Mouse (Mus musculus) mouse embryonic stem cell (cell line): ENCODE data around the gene Mafg.

Source experiments
- in situ Hi-C, 2 experiments: fragments of 300-500 bp; cut with MboI; formaldehyde crosslinking; loops; 1 replicate in 1 of 2; 3 replicates in 1 of 2; pipeline ENCODE4 v1.14.3; 2019 to 2020; ENCODE audit warnings: low sequenced_read_pairs in 2 of 2, low pct_unique_long_range_greater_than_20kb in 1 of 2, mixed read lengths in 1 of 2; ENCODE audit not compliant: unreplicated experiment in 1 of 2

Mafg gene

DNA sequence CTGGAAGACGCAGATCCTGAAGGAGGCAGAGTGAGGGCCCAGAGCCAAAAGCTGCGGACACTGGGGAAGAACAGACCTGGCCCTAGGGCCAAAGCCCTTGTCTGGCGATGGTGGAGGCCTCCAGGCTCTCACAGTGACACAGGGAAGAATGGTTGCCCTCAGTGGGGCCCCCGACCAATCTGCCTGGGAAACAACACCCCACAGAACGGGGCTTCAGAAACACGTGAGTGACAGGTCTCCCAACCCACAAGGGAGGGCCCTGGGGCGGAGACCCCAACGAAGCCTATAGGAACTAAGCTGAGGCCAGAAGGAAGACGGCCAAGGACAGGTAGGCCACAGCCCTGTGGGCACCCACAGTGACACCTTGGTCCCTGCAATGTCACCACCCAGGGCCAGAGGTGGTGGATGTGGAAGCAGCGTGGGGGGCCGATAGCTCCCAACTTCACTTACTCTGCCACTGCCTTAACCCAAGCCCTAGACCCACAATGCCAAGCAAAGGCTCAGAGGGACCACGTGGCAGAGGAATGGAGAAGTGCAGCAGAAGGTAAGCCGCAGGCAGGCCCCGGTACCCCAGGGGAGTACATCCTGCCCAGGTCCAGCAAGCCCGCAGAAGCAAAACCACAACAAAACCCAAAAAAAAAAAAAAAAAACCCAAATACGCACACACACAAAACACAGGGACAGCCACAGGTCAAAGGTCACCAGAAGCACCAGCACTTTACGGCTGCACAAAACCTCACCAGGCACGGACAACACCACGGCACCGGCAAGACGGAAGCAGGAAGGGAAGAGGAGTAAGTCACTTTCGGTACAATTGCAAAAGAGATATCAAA is 5.7 kb downstream of the Mafg start:
- in situ Hi-C loops = no loop called here

DNA sequence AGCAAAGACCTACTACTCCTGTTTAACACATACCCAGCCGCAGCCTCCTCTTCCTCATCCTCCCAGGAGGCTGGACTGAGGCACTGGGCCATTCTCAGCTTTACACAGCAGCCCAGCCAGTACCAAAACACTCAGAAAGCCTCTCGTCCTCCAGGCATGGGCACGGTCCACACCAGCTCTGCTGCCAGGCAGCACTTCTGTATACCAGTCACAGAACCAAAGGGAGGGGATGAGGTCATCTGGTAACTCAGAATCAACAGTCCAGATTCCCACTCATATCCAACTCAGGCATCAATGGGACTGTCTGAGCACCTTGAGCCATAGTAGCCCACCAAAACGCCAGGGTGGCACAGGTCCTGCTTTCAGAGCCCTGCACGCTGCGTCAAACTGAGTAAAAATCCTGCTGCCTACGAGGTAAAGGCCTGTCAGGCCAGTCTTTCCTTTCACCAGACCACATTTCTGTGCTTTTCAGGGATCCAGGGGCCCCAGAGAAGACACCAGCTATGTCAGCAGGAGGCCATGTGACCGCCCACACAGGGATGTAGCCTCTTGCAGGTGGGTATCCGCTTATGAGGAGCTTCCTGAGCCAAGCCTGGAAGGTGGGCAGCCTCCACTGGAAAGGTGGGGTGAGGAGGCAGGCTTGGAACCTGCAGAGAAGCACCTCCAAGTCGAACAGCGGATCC is 6.5 kb downstream of the Mafg start:
- in situ Hi-C loops = no loop called here

DNA sequence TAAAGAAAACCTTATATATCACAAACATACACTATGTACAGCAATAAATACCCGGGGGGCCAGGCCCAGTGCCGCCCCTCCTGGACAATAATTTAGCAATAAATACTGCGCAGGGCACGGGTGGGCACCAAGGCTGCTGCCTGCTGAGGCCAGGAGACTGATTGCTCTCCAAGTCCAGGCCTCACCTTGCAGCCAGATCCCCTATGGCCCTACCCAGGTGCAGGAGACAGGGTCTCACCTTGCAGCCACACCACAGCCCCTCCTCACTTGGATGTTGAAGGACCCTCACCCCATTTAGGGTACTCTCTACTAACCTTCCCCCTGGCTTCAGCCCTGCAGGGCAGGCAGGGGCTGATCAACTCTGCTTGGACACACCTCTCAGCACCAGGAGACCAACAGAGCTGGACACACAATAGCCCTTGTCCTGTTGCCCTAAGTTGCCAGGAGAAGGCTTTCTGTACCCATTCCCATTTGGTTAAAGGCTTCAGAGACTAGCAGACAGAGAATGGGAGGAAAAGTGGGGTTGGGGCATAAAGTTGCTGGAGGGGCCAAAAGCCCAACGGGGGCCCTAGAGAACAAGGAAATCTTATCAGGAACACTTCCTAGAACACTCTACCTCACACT is 8.1 kb downstream of the Mafg start, which contains the start of gene Sirt7:
Sirt7 (minus strand) TSS at position 89 of the 624 bp plus-strand sequence.
- in situ Hi-C loops = no loop called here

DNA sequence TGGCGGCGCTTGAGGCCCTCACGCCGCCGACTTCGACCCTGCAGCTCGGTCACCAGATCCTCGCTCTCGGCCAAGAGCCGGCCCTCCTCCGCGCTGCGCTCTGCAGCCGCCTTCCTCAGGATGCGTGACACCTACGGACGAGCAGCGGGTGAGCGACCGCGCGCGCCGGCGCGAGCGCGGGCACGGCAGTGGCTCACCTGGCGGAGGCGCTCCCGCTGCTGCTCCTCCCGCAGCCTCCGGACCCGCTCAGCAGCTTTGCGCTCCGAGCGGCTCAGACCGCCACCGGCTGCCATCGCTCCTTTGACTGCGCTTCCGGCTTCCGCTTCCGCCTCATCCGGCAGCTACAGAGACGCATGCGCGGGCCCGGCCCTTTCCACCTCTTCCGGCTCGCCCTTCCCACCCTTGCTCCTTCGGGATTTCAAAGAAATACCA is 8.7 kb downstream of the Mafg start:
- in situ Hi-C loops = no loop called here

DNA sequence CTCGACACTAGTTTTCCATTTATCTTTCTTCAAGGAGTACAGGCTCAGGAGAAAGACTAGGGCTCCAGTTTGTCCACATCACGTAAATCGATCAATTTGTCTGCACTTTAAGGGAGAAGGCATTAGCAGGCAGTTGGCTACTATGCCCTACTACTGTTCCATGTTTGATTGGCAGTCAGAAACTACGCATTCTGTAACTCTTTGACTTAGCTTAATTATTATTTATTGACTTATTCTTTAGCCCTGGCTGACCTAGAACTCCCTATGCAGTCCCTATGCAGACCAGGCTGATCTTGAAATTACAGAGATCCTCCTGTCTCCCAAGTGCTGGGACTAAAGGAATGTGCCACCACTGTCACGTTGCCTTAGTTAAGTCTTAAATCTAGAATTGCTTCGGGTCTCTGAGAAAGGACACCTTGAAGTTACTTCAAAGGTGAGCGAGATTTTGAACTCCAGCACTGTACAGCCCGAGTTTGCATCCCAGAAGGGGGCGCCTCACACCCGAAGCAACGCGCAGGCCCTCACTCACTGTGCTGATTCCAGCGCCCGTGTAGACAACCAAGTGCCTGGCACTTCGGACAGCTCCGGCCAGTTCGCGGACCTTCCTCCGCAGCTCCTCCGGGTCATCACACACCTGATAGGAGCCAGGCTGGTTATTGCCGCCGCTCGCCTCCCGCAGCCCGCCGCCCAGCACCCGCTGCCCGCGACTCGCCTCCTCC is 9.3 kb downstream of the Mafg start:
- in situ Hi-C loops = no loop called here

DNA sequence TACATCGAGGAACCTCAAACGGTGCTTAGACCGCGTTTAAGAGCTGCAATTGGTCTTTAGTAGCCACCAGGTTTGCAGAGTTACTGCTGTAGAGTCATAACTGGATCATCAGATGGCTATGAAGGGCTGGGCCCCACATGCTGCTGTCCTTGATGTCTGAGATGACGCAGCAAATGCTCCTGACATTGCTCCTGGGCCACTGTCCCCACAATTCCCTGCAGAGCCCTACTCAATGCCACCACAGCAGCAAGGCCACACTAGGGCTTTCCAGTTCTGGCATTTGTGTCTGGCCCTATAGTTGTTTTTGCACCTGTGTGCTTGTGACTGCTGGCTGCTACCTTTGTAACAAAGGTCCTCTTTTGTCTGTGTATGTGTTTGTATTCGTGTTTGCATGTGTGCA is 10.6 kb downstream of the Mafg start:
- in situ Hi-C loops = no loop called here

DNA sequence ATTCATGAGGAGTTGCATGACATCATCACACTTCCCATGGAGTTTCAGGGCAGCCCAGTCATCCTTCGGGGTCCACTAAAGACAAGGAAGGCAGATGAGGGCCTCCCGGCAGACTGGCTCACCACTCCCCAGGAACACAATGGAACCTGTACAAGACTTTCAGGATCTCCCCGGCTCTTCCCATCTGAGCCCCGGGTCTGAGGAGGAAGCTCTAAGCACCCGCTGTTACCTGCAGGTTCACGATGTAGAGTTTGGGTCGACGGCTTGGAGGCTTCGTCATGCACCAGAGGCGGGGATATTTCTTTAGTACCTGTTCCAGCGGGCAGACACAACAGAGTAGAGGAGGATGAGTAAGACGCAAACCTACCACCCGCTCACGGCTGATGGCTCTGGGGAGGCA is 13.2 kb downstream of the Mafg start:
- in situ Hi-C loops = no loop called here

DNA sequence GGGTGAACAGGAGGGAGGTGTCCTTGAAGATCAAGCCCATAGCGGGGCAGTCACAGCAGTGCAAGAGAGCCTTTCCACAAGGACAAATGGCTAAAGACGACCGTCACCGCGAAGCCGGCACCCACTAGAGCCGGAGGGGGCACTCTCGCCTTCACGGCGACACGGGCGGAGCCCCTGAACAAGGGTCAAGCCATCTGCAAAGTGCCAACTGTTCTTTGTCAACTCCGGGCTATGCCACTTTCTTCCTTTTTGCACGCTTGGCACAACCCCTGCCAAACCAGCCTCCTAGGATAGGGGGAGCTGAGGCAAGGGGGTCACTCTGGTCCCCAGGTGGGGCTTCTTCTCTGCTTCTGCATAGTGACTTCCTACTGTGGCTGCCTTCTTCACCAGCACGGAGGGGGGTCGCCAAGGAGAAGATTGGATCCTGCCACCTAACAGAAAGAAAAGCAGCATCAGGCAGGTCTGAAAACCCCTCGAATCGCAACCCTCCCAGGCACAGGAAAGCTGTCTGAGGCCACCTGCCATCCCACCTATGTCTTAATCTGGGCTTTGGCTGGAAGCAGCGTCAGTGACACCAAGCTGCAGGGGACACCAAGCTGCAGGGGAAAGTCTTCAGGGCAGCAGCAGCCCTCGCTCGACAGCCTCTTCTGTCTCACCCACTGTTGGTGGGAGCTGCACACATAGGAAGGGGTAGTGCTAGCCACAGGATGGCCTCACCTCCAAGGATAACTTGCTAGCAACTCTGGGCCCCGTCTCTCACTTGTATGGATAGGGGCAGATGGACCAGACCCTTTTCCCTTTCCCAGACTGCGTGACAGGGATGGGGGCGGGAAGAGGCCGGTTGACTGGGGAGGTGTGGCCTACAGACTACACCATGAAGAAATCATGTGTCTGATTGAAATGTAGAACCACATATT is 14.5 kb downstream of the Mafg start:
- in situ Hi-C loops = no loop called here

DNA sequence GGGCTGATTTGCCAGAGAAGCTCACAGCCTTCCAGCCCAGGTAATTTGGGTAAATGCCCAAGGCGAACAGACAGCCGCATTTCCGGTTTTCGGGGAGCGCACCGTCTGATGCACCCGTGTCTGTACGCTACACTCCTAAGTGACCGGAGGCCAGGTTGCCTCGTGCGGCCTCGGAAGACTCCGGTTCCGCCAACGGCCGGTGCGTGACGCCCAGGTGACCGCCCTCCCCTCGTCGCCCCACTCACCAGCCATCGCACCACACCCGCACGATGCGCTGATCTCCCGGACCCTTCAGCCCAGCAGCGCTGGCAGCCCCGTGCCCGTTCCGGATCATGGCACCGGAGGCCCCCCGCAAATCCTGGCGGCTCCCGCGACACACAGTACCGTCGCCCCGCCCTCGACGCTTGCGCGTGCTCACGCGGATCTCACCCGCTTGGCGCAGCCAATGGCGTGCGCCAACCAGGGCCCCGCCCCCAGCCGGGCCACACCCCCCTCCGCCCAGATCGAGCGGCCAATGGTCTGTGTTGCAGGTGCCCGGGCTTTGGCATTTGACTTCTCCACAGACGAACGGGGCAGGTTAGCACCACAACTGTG is 15.8 kb downstream of the Mafg start, which contains the start of gene Pcyt2:
Pcyt2 (minus strand) TSS at position 418 of the 594 bp plus-strand sequence.
- in situ Hi-C loops = no loop called here

DNA sequence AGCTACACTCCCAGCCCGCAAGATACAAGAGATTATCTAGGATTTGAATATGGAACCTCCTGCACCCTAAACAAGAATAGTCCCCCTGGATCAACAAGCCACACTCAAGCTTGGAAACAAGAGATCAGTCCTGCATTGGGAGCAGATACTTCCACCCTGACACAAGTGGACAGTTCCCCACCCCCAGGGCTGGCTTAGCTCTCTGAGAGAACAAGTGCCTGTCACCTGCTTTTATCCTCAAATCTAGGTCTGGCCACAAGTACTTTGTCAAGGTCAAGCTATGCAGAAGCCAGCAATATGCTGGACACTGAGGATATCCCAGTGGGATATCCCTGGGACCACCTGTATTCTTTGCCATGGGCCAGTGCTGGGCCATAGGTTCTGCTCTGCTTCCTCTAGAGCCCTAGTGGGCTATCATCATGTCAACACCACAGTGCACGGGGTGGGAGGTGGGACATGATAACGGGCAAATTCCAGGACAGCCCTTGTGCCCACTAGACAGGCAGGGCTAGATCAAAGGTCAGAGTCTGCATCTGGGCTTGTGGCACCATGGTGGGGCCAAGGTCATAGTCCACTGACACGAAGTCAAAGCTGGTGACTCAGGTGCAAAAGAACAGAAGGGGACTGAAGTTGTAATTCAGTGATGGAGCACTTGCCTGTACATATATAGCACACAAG is 16.6 kb downstream of the Mafg start:
- in situ Hi-C loops = no loop called here

DNA sequence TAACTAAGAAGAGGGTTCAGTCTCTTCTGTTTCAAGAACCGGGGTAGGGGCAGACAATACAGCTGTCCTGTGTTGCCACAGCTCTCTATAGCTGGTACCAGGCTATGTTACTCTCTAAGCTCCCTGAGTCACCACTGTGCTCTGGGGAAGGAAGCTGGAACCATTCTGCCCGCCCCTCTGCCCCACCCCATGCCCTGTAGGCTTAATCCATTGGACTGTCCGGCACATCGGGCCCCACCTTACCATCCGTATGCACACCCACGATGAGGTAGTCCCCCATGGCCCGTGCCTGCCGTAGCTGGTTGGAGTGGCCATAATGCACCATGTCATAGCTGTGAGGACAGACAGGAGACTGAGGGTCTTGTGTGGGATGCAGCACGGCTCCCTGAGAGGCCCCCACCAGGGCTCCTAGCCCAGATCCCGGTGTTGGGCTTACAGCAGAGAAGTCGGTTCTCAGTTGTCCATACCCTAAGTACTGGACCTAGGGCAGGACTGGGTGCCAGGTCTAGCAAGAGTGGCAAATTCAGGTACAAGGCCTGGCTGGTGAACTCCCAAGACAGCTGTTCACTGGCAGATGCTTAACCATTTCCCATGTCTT is 17.7 kb downstream of the Mafg start:
- in situ Hi-C loops = no loop called here

DNA sequence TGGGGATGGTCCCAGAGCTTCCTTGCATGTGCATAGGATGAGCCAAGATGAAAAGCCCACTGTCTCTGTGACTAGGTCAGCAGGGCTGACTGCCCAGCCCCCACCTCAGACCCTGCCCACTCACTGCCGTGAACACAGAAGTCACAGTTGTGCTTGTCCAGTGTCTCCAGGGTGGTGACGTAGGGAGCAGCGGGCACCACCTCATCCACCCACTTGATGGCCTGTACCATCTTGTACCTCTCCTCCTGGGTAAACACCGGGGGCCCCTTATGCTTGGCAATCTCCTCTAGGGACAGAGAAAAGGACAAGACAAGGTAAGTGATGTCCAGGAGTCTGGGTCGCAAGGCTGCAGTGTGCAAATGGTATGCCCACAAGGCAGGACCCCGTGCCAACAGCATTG is 18.2 kb downstream of the Mafg start:
- in situ Hi-C loops = no loop called here

DNA sequence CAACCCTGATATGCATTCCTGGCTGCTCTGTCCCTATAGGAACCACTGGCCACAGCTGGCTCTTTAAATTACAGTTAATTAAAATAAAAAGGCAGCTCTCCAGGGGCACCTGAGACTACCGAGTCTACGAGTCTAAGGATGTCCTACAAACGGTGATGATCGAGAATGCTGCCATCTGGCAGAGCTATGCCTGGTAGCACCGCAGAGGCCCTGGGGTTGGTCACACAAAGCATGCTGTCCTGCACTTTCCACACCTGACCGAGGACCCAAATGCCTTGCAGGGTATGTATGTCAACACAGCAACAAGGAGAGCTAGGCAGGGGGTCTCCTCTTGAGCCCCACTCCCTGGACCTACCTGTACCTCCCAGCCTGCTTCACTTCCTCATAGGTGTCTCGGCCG is 19.4 kb downstream of the Mafg start:
- in situ Hi-C loops = no loop called here

DNA sequence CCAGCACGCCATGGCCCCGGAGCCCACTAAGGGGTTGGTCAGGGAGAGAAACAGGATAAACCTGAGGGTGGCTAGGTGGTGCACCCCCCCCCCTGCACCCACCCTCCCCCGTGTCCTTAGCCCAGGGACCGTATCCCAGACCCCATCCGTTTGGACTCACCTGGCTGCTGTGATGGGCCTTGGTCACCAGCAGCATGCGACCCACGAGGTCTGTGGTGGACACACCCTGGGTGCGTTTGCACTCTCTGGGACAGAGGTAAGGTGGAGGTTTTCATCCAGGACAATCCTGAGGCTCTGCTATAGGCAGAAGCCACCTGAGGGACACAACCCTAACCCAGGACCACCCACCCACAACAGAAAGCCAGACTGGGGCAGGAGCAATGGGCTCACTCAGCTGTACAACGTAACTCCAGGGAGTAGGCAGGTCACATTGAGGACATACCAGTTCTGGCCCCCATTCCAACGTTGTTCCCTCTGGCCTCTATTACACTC is 19.9 kb downstream of the Mafg start:
- in situ Hi-C loops = no loop called here

DNA sequence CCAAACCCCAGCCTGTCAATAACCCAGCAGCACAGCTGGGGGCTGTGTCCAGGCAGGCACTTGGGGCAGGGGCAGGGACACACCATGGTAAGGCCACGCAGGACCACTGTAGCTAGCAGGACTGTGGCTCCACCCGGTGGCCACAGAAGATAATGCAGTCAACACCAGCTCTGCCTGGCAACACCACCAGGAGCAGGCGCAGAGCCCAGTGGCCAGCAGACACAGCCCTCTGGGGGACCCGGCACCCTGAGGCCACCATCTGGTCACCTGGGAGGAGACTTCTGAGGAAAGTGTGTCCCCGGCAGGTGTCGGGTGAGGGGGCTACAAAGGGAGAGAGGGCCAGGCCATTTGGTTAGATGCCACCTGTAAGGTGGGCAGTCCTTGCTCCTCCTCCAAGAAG is 20.6 kb downstream of the Mafg start:
- in situ Hi-C loops = no loop called here

DNA sequence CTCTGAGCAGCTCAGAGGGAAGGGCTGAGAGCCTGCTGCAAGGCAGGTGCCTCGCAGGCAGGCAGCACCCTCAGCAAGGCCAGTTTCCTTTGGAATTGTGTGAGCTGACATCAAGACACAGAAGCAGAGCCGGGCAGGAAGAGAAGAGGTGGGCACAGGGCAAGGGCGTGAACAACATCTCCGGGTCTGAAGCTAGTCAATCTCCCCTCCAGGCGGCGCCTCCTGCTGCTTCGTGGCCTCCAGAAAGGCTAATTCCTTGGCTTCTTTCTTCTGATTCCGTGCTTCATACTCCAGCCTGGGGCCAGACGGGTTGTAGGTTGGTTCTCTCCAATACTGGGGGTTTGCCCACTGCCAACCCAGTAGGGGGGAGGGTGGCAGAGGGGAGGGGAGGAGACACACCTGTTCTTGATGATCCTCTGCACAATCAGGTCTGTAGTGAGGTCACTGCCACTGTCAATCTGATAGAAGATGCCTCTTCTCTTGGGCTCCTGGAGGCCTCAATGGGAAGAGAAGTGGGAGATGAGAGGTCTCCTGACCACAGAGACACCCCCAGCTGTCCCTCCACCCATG is 22.8 kb downstream of the Mafg start:
- in situ Hi-C loops = no loop called here
